Mouse (Mus musculus): ENCODE results near the gene Cdh5. TPM values are rescaled to one million over a fixed set of nuclear protein-coding genes. Genes with fewer than 3 reads are reported as not detected.

Cdh5 gene
- total RNA-seq, 1 experiment from 2014 or later: 59.8 TPM

- DNase-seq: no peak
Observed at GRCm38 (mm10) chr8:104136277-104136676, 34.9 kb downstream of the Cdh5 start.

DNA sequence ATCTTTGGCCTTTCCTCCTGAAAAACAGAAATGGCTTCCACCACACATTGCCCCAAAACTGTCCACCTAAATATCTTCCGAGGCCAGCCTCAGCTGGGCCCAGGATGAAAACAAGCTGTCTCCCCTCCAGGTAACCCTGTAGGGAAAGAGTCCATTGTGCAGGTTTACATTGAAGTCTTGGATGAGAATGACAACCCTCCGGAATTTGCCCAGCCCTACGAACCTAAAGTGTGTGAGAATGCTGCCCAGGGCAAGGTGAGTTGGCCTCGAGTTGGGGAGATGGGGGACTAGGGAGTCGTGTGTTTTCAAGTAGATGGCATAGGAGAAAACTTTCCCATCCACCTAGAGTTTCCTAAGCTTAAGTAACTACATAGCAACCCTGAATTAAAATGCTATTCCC, 36.2 kb downstream of the Cdh5 start:
- no peak for DNase-seq

- no peak for DNase-seq
Observed at GRCm38 (mm10) chr8:104140611-104141010, 39.2 kb downstream of the Cdh5 start.

- DNase-seq: no peak
Observed at GRCm38 (mm10) chr8:104142415-104142814, 41.0 kb downstream of the Cdh5 start.

GRCm38 (mm10) chr8:104143379-104143778, 42.0 kb downstream of the Cdh5 start:
- DNase-seq: no peak

- no peak for DNase-seq
Observed at GRCm38 (mm10) chr8:104144434-104145216, 43.2 kb downstream of the Cdh5 start.

DNA sequence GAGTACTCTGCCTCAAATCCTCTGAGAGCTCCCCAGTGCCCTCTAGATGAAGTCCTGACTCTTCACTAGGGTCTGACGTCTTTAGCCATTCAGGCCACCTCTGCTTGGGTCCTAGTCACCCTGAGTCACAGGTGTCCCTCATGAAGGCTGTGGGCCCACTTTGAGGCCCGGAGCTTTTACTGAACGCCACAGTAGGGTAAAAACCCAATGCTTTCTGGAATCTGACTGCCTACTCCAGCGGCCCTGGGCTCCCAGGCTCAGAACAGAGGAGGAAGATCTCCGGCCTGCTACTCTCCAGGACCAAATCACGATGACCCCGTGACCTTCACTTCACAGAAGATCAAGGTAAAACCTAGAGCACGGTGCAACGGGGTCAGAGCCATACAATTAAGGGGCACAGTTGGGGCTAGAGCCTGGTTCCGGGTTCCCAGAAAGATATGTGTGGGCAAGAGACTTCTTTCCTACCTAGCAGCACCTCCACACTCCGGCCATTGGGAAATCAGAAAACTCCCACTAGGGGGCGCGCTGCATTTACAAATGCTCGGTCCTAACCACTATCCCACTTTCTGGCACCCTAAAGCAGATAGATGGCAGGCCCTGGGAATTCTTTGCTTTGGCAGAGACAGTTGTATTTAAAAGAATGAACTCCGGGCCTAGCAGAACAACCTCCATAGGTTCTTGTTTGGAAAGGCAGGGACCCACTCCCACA, 44.7 kb downstream of the Cdh5 start:
- peak; percentile 90 for DNase-seq

- DNase-seq: no peak
Observed at GRCm38 (mm10) chr8:104146717-104147494, 45.5 kb downstream of the Cdh5 start.

GRCm38 (mm10) chr8:104147947-104148346, 46.5 kb downstream of the Cdh5 start:
- no peak for DNase-seq

- DNase-seq: no peak
Observed at GRCm38 (mm10) chr8:104160731-104161130, 59.3 kb downstream of the Cdh5 start.

- no peak for DNase-seq
Observed at GRCm38 (mm10) chr8:104169461-104169860, 68.0 kb downstream of the Cdh5 start.

GRCm38 (mm10) chr8:104170118-104171049, 69.0 kb downstream of the Cdh5 start, which contains the start of gene Bean1:
Gene Bean1 (plus strand): TSS chr8:104170442.
- peak; percentile 64 for DNase-seq

GRCm38 (mm10) chr8:104171050-104171620, 69.7 kb downstream of the Cdh5 start:
- DNase-seq: no peak

GRCm38 (mm10) chr8:104172420-104172819, 71.0 kb downstream of the Cdh5 start:
- no peak for DNase-seq

DNA sequence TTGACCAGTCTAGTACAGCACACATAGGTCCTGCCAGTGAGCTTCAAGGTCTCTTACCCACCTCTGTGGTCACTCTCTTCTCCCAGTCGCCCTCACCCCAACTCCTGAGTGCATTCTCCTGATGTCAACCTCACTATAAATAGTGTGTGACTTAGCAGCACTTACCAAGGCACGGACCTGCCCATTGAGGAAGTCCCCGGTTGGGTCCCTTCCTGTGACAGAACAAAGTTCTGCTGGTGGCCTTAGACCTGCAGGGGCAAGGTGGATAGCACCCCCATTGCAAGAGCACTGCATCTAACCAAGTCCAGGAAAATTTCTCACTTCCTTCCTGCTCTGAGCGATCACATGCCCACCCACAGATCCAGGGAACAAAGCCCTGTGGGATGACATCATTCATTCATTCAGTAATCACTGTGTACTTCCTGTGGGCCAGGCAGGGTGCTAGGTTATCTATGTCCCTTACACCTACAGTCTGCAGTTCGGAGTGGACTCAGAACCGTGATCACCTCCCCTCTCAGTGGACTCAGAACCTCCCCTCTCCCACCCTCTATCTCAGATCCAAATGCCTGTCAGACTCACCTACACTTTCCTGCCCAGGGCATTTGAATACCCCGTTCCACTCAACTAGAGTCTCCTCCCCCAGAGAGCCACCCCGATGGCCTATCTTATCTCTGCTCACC, 74.6 kb downstream of the Cdh5 start:
- no peak for DNase-seq

- no peak for DNase-seq
Observed at GRCm38 (mm10) chr8:104177054-104177453, 75.6 kb downstream of the Cdh5 start.

- DNase-seq: no peak
Observed at GRCm38 (mm10) chr8:104184905-104185304, 83.5 kb downstream of the Cdh5 start.

- no peak for DNase-seq
Observed at GRCm38 (mm10) chr8:104186827-104187226, 85.4 kb downstream of the Cdh5 start.

- DNase-seq: no peak
Observed at GRCm38 (mm10) chr8:104187622-104188021, 86.2 kb downstream of the Cdh5 start.

GRCm38 (mm10) chr8:104188459-104188858, 87.0 kb downstream of the Cdh5 start:
- DNase-seq: no peak

Measured in adrenal gland, postnatal 25 days (tissue).